Mouse (Mus musculus) embryo, embryonic 11.5 days (tissue): ENCODE data around the gene Tram2.

ENCODE experiments used
- DNase-seq: peaks from one replicate; pipeline ENCODE4 v3.0.0-alpha.2; 2012; ENCODE audit warnings: low read depth, low spot score

Tram2 gene

GRCm38 (mm10) chr1:21079217-21079773, at the start of gene Tram2:
Gene Tram2, minus strand, starts transcription at chr1:21079229.
- peak; percentile 88 for DNase-seq

GRCm38 (mm10) chr1:21124713-21125336, 45.8 kb upstream of the Tram2 start:
- DNase-seq = no peak

GRCm38 (mm10) chr1:21103784-21104183, 24.8 kb upstream of the Tram2 start:
- no peak for DNase-seq

- no peak for DNase-seq
Observed at GRCm38 (mm10) chr1:21101221-21102006, 22.4 kb upstream of the Tram2 start.

- DNase-seq = no peak
Observed at GRCm38 (mm10) chr1:21100726-21101125, 21.7 kb upstream of the Tram2 start.

- DNase-seq = no peak
Observed at GRCm38 (mm10) chr1:21097001-21097989, 18.3 kb upstream of the Tram2 start.

GRCm38 (mm10) chr1:21094644-21095215, 15.7 kb upstream of the Tram2 start:
- no peak for DNase-seq

GRCm38 (mm10) chr1:21089661-21090117, 10.7 kb upstream of the Tram2 start:
- no peak for DNase-seq

- DNase-seq = no peak
Observed at GRCm38 (mm10) chr1:21086291-21086690, 7.3 kb upstream of the Tram2 start.

- no peak for DNase-seq
Observed at GRCm38 (mm10) chr1:21084661-21085060, 5.6 kb upstream of the Tram2 start.

- no peak for DNase-seq
Observed at GRCm38 (mm10) chr1:21080362-21080761, 1.3 kb upstream of the Tram2 start.

- no peak for DNase-seq
Observed at GRCm38 (mm10) chr1:21078481-21079214, 381 bp downstream of the Tram2 start.

- DNase-seq = no peak
Observed at GRCm38 (mm10) chr1:21077619-21078018, 1.4 kb downstream of the Tram2 start.

- DNase-seq = no peak
Observed at GRCm38 (mm10) chr1:21077191-21077590, 1.8 kb downstream of the Tram2 start.

- DNase-seq = no peak
Observed at GRCm38 (mm10) chr1:21075986-21076495, 3.0 kb downstream of the Tram2 start.

GRCm38 (mm10) chr1:21074231-21074630, 4.8 kb downstream of the Tram2 start:
- no peak for DNase-seq

GRCm38 (mm10) chr1:21072875-21073444, 6.1 kb downstream of the Tram2 start:
- no peak for DNase-seq

- DNase-seq = no peak
Observed at GRCm38 (mm10) chr1:21070658-21071057, 8.4 kb downstream of the Tram2 start.

- DNase-seq = no peak
Observed at GRCm38 (mm10) chr1:21069830-21070522, 9.1 kb downstream of the Tram2 start.
